Mouse (Mus musculus) v-Abl transformed pro-B cells (cell line): Measurements from ENCODE around the gene A630001G21Rik.

Source experiments
- in situ Hi-C, 2 experiments: fragments of 400-800 bp; cut with MboI; formaldehyde crosslinking; loops; one replicate each; pipeline ENCODE4 v1.15.1; 2025; ENCODE audit not compliant: unreplicated experiment in 2 of 2

A630001G21Rik gene

DNA sequence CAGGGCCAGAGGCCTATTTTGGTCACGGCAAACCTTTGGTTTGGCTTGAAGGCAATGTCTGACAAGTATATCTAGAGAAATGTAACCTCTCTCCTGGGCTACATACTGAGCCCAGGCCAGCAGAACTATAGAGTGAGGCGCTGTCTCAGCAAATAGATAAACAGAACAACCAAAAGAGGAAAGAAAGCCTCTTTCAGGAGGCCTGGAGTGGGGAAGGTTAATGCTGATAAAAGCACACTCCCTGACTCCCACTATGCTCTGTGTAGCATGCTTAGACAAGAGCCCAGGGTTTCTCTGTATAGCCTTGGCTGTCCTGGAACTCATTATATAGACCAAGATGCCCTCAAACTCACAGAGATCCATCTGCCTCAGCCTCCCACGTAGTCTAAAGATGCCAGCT is 85.2 kb downstream of the A630001G21Rik start:
- in situ Hi-C loops, result no loop called here

DNA sequence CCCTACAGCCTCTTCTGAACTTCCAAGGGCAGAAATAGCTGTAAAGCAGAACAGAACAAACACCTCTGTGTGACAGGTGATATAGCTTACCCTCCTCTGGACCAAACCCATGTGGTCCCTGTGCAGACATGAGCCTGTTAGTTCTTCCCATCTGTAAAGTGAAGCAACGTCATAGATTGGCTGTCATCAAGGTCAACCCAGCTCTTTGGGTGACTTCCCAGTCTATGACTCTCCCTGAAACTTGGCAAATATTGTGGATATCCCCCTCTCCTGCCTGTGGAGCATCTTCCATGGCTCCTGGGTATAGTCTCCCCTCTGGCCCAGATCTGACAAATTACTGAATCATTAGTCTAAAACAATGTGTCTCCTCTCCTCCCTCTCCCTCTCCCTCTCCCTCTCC is 86.2 kb downstream of the A630001G21Rik start:
- in situ Hi-C loops, result no loop called here

DNA sequence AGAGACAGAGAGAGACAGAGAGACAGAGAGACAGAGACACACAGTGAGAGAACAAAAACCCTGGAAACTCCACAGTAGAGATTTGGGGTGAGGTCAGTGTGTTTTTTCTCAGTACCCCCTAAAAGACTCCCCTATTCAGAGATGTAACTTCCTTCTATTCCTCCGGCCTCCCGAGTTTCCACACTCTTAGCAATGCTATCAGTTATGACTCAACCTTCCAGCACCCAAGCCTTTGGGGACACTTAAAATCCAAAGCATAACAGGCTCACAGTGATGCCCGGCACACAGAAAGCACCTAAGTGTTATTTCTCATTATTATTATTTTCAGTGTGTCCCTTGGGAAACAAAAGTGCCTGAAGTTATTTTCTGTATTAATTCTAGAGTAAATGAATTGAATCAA is 87.9 kb downstream of the A630001G21Rik start:
- in situ Hi-C loops, result no loop called here

DNA sequence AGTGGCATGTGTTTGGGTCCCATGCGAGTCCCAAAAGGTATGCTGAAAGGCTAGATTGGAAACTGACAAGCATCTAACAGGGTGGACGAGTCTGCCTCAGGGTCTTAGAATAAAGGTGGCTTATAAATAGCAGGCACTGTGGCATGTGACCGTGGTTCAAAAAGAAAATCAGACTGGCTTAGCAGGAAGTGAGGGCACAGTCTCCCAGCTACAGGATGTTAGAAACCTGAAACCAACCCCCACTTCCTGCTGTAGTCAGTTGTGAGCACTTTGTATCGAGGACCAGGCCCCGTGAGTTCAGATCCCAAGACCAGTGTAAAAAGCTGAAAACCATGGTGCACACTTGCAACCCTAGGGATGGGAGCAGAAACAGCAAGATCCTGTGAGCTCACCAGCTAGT is 91.1 kb downstream of the A630001G21Rik start:
- in situ Hi-C loops, result no loop called here

DNA sequence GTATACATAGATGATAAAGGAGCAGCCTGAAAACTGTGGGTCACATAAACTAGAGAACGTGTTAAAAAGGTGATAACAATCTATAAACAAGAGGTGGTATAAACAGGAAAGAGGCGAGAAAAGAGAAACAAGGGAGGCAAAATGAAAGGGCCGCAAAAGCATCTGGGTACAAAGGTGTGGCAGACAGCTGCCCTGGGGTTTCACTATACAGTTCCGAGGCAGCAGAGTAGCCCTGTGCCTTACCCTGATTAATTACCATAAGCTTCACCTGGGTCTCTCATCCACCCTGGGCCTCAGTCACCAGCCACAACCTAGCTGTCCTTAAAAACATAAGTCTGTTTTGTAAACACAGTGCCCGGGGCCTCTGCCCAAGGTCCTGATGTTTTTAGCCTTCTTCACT is 91.8 kb downstream of the A630001G21Rik start:
- in situ Hi-C loops, result no loop called here

DNA sequence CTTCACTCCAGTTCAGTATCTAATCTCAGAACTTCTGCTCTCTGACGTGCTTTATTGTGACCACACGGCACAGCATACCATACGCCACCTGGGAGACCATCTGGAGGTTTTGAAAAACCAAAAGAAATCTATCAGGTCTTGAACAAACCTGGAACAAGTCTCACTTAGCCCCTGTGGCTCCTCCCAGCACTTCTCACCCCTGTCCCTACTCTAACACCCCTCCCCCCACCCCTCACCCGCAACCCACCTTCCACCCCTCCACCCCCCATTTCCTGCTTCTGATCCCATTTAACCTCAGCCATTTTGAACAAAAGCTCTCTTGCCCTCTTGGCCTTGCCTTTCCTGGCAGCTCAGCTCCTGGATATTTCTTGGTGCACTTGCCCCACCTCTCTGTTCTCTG is 98.2 kb downstream of the A630001G21Rik start:
- in situ Hi-C loops, result no loop called here
